Mouse (Mus musculus) heart, embryonic 16.5 days (tissue): Measurements from ENCODE around the gene Cntd1. TPM values are rescaled to one million over a fixed set of nuclear protein-coding genes. Genes with fewer than 3 reads are reported as not detected.

Experiments
- ATAC-seq: fragments of 200-750 bp; cut with Nextera tagmentation; replicated peaks from 2 replicates; pipeline ENCODE4 v1.8.0; 2017; ENCODE audit warnings: moderate number of reproducible peaks; ENCODE audit not compliant: insufficient read depth, low FRiP score; ENCODE audit errors: extremely low read depth
- H3K27ac ChIP-seq: fragments of 300-500 bp; sonication (generic); 2 replicates; pipeline ENCODE4 v1.5.1; 2014; ENCODE audit warnings: mild to moderate bottlenecking, low read length, control low read depth, moderate library complexity
- H3K27me3 ChIP-seq: fragments of 300-500 bp; sonication (generic); 2 replicates; pipeline ENCODE4 v1.6.1; 2014; ENCODE audit warnings: low read length, mixed read lengths; ENCODE audit not compliant: control insufficient read depth, insufficient read depth
- H3K36me3 ChIP-seq: fragments of 300-500 bp; sonication (generic); 2 replicates; pipeline ENCODE4 v1.6.1; 2014; ENCODE audit not compliant: control insufficient read depth, insufficient read depth
- H3K4me1 ChIP-seq: fragments of 300-500 bp; sonication (generic); 2 replicates; pipeline ENCODE4 v1.6.1; 2014; ENCODE audit warnings: low read length, mixed read lengths; ENCODE audit not compliant: control insufficient read depth, insufficient read depth
- H3K4me2 ChIP-seq: fragments of 300-500 bp; sonication (generic); 2 replicates; pipeline ENCODE4 v1.6.1; 2014; ENCODE audit warnings: low read depth, mild to moderate bottlenecking, control low read depth, low read length
- H3K4me3 ChIP-seq: fragments of 300-500 bp; sonication (generic); 2 replicates; pipeline ENCODE4 v1.5.1; 2014; ENCODE audit warnings: mild to moderate bottlenecking, control low read depth, low read length
- H3K9ac ChIP-seq: fragments of 300-500 bp; sonication (generic); 2 replicates; pipeline ENCODE4 v1.6.1; 2014; ENCODE audit warnings: low read length, control low read depth
- H3K9me3 ChIP-seq: fragments of 300-500 bp; sonication (generic); replicated peaks from 2 replicates; pipeline ENCODE4 v1.6.1; 2016; ENCODE audit warnings: low read length; ENCODE audit not compliant: control insufficient read depth
- WGBS: fragments of 180-500 bp; shearing (Covaris S2); extraction: QIAGEN DNeasy Blood & Tissue Kit; methylation state at CpG from one replicate; pipeline ENCODE4 v1.1.7; 2014; 5-methylcytosine and 5-hydroxymethylcytosine counted together
- polyA plus RNA-seq: library from polyadenylated mRNA; unstranded; fragments of >200 nt; fragmentation: Nextera tagmentation; extraction: Ambion mirVana; gene quantifications from 2 replicates; pipeline ENCODE4 v1.2.1, GENCODE M21; 2015

Gene Cntd1
- polyA plus RNA-seq, 1 experiment from 2014 or later = 0.87 TPM

DNA sequence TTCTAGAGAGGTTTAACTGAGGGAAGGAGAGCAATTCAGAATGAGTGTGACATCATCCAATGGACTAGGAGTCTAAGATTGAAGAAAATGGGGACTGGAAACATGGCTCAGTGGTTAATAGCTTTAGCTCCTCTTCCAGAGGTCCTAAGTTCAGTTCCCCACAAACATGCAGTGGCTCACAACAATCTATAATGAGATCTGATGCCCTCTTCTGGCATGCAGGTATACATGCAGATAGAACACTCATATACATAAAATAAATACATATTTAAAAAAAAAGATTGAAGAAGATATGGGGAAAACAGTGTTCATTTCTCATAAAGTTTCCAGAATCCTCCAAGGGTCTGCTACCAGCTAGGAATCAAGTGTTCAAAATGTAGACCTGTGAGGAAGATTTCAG is 43.4 kb upstream of the Cntd1 start:
- Histone ChIP-seq H3K27ac (no peak overlapping the region), H3K9me3 (no peaks in the 10 kb centered on the region), H3K27me3 (no peaks in the 10 kb centered on the region), H3K4me2 (no peak overlapping the region), H3K36me3 (no peaks in the 10 kb centered on the region), H3K9ac (no peak overlapping the region), H3K4me3 (no peak overlapping the region), H3K4me1 (peaks cover 12% of the 10 kb centered on the region)
- ATAC-seq = no peak

DNA sequence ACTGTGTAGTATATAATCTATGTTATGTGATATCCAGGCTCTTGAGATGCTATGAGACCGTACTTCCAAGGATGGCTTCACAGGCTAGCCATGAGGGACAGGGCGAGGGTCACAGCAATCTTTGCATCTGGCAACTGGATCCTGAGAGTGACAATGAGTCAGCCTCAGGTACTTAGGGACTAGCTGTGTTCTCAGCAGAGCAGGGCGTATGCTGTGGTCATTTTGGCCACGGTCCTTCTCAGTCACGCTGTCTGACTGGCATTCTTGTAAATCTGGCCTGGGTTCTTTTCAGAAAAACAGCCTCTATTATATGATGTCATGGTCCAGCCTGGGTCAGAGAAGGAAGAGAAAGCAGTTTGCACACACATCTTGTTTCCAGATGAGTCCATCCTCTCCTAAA is 42.0 kb upstream of the Cntd1 start:
- H3K4me3 ChIP-seq = no peak overlapping the region
- peaks cover 2% of the 10 kb centered on the region; the same call in 1 of the 2 replicates for H3K4me1 ChIP-seq
- 0 out of 2 replicates have a peak overlapping the region, but pooled peaks have one; percentile 12 for H3K27ac ChIP-seq
- no peaks in the 10 kb centered on the region for H3K36me3 ChIP-seq
- no peak overlapping the region for H3K4me2 ChIP-seq
- no peak overlapping the region for H3K9ac ChIP-seq
- no peaks in the 10 kb centered on the region for H3K9me3 ChIP-seq
- no peaks in the 10 kb centered on the region for H3K27me3 ChIP-seq
- WGBS = 82% methylated on average over 5 of the region's 5 CpGs
- no peak for ATAC-seq

DNA sequence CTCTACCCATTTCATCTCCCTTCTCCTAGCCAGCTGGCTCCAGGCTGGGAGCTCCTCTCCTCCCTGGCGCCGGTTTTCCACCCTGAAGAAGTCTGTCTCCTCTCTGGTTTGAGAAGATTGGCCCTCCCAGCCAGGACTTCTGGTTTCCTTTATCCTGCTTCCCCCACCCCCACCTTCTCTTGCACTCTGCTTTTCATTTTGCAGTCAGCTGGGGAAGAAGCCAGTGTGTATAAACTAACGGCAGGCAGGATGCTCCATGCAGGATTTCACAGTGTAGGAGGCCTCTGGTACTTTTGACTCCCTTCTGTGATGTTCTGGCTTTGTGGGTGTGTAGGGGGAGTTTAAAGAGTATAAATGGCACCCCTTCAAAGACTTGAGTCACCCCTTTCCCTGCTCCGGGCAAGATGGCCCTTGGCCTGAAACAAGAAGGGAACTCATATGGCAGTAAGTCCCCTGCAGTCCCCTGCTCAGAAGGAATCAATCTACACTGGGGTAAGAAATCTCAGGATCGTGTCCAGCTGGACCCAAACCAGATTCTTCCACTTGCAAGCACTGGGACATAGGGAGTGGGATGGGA is 40.7 kb upstream of the Cntd1 start:
- H3K27me3 ChIP-seq = no peaks in the 10 kb centered on the region
- H3K4me1 ChIP-seq = no peaks in the 10 kb centered on the region
- no peaks in the 10 kb centered on the region for H3K36me3 ChIP-seq
- H3K9ac ChIP-seq = no peak overlapping the region
- no peak overlapping the region for H3K4me2 ChIP-seq
- WGBS = 37% methylated on average over 5 of the region's 5 CpGs
- peak; percentile 67 for ATAC-seq
- H3K9me3 ChIP-seq = no peaks in the 10 kb centered on the region
- H3K4me3 ChIP-seq = no peak overlapping the region
- peak overlapping the region; percentile 46 for H3K27ac ChIP-seq

DNA sequence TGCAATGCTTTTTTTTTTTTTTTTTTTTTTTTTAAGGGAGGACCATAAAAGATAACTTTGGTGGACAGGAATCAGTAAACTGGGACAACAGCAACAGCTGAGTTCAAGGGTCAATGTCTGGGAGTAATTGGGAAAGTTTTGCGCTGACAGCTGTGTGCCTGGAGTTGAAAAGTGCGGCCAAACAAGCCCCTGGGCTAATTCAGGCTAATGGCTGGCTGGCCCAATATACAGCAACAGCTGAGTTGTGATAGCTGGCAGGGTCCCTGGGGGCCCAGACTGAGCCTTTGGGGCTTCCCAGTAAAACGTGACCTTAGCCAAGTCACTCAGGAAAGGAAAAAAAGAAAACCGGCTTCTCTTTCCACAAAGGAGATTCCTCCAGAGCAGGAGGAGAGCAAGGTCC is 33.7 kb upstream of the Cntd1 start:
- H3K4me1 ChIP-seq = 0 out of 2 replicates have a peak, but pooled peaks cover 3% of the 10 kb centered on the region
- H3K27ac ChIP-seq = peak overlapping the region; percentile 79
- 45% methylated on average over 4 of the region's 4 CpGs for WGBS
- H3K27me3 ChIP-seq = peaks cover 30% of the 10 kb centered on the region
- no peaks in the 10 kb centered on the region for H3K36me3 ChIP-seq
- no peaks in the 10 kb centered on the region for H3K9me3 ChIP-seq
- peak overlapping the region; percentile 68; the same call in 1 of the 2 replicates for H3K4me3 ChIP-seq
- H3K9ac ChIP-seq = no peak overlapping the region; the same call in 1 of the 2 replicates
- no peak for ATAC-seq
- peak overlapping the region; percentile 90 for H3K4me2 ChIP-seq

DNA sequence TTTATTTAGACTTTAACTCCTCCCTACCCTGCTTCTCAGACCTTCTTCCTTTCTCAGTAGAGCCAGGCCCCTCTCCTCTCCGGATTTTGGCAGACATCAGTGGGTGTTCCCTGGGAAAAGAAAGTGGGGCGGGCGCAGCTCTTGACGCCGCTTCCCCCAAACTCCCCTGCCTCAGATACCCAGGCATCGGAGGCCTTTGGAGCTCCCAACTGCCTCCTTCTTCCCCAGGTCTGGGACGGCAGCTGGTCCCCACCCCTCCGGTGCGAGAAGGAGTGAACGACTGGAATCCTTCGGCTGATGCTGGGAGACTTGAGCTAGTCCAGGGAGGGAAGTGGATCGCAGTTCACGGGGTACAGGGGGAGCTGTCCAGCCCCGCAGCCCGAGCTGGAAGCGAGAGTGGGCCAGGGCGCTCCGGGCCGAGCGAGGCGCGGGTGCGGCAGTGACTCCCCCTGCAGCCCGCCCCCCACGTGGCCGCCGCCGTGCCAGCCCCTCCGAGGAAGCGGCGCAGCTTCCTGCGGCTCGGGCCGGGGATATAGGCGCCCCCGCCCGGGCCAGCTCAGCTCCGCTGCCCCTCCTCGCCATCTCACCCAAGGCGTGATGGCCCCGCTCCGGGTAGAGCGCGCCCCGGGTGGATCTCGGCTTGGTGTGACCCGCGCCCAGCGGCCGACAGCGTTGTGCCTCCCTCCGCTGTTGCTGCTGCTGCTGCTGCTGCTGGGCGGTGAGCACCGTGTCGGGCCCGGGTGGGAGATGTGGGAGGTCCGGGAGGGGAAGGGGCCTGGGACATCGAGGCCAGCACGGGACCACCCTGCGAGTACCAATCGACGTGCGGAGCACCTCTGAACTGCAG is 32.7 kb upstream of the Cntd1 start, which contains the start of gene Ramp2:
TSS of gene Ramp2 (plus strand) at position 174 of the 847 bp plus-strand sequence.
- Histone ChIP-seq H3K36me3 (no peaks in the 10 kb centered on the region), H3K4me2 (peak within 1 kb of the TSS; percentile 90), H3K9me3 (no peaks in the 10 kb centered on the region), H3K27me3 (peaks cover 30% of the 10 kb centered on the region), H3K4me3 (peak within 1 kb of the TSS; percentile 68), H3K9ac (peak within 1 kb of the TSS; percentile 84), H3K27ac (peak within 1 kb of the TSS; percentile 79), H3K4me1 (0 out of 2 replicates have a peak, but pooled peaks cover 3% of the 10 kb centered on the region)
- ATAC-seq = peak; percentile 71
- 2% methylated on average over 60 of the region's 63 CpGs for WGBS

DNA sequence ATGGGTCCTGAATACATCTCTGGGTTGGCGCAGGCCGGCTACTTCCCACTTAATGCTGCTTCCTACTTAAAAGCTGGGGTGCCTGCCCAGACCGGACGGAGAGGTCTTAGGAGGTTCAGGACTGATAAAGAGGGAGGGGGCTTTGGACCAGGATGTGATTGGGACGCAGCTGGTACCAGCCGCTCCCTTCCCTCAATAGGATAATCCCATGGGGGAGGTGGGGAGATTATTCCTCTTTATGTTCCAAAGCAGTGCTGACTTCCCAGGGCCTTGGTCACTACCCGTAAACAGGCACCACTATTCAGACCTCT is 32.2 kb upstream of the Cntd1 start:
- ATAC-seq = peak; percentile 11; the same call in 1 of the 2 replicates
- Histone ChIP-seq H3K27me3 (peaks cover 30% of the 10 kb centered on the region), H3K4me2 (peak overlapping the region; percentile 90), H3K27ac (peak overlapping the region; percentile 79), H3K9me3 (no peaks in the 10 kb centered on the region), H3K9ac (peak overlapping the region; percentile 84), H3K36me3 (no peaks in the 10 kb centered on the region), H3K4me3 (peak overlapping the region; percentile 68), H3K4me1 (0 out of 2 replicates have a peak, but pooled peaks cover 3% of the 10 kb centered on the region)
- 8% methylated on average over 7 of the region's 7 CpGs for WGBS

DNA sequence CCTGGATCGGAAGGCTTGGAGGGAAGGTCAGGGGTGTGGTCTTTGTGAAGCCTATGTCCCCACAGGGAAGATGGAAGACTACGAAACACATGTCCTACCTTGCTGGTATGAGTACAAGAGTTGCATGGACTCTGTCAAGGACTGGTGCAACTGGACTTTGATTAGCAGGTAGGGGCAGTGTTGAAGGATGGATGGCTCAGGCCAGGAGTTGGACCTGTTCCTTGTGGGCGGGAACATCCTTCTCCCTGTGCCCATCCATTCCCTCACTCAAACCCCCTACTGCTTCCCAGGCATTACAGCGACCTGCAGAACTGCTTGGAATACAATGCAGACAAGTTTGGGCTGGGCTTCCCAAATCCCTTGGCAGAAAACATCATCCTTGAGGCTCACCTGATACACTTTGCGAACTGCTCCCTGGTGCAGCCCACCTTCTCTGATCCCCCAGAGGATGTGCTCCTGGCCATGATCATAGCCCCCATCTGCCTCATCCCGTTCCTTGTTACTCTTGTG is 31.2 kb upstream of the Cntd1 start:
- H3K4me2 ChIP-seq = peak overlapping the region; percentile 90
- peaks cover 30% of the 10 kb centered on the region for H3K27me3 ChIP-seq
- H3K36me3 ChIP-seq = no peaks in the 10 kb centered on the region
- H3K4me1 ChIP-seq = peaks cover 5% of the 10 kb centered on the region
- peak overlapping the region; percentile 84 for H3K9ac ChIP-seq
- no peak for ATAC-seq
- WGBS = 69% methylated on average over 6 of the region's 6 CpGs
- peak overlapping the region; percentile 68 for H3K4me3 ChIP-seq
- H3K27ac ChIP-seq = peak overlapping the region; percentile 79
- H3K9me3 ChIP-seq = no peaks in the 10 kb centered on the region

DNA sequence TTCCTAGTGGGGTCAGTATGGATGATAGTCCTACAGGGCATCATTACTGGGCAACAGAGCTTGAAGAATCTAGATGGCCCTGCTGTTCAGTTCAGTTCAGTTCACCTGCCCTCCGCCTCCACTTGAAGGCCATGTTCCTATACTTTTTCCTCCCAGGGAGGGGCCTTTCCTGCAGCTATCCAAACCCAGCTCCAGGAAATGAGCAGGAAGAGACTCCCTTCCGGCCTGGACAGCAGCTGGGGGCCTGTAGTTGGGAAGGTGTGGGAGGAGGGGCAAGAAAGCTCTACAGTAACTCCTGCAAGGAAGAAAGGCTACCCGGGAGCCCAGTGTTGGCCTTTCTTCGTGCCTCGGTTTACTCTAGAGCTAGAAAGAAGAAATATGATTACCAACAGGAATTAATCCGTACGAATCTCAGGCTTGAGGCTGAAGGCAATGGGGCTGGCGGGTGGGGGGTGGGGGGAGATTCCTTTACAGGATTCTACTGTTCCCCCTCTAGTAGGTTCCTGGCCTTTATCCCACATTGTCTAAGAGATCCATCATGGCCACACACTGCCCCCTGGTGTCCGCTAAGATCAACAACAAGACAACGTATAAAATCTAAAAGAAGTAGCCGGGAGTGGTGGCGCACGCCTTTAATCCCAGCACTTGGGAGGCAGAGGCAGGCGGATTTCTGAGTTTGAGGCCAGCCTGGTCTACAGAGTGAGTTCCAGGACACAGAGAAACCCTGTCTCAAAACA is 30.4 kb upstream of the Cntd1 start:
- Histone ChIP-seq H3K27ac (peak overlapping the region; percentile 79), H3K9me3 (no peaks in the 10 kb centered on the region), H3K4me3 (peak overlapping the region; percentile 68), H3K9ac (no peak overlapping the region), H3K4me1 (peaks cover 10% of the 10 kb centered on the region), H3K4me2 (peak overlapping the region; percentile 90), H3K27me3 (peaks cover 30% of the 10 kb centered on the region), H3K36me3 (no peaks in the 10 kb centered on the region)
- ATAC-seq = peak; percentile 35; the same call in 1 of the 2 replicates
- 22% methylated on average over 14 of the region's 14 CpGs for WGBS
